Mouse (Mus musculus) c-Kit-negative CD71-positive TER-119-positive erythroid progenitor cells, embryonic 14.5 days (primary cell): Measurements from ENCODE around the gene Psmb11.

Experiments
- DNase-seq: peaks from one replicate; pipeline ENCODE4 v3.0.0-alpha.2; 2013; ENCODE audit warnings: low read depth, low spot score

The Psmb11 gene

DNA sequence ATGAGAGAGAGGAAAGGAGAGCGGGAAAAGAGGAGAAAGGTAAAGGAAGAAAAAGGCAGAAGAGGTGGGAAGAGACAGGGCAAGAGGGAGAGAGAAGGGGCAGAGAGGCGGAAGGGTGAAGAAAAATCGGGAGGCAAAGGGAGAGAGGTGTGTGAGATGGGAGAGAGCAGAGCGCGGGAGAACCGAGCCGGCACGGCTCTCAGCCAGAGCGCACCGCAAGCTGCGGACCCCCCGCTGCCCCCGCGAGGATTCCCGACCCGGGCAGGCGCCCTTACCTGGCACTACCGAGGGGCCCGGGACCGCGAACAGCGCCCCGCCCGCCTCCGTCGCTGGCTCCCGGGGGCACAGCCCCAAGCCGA, 19.7 kb downstream of the Psmb11 start, which contains the start of gene Gm17606:
Gm17606 (plus strand) TSS at position 7 of the 359 bp plus-strand sequence.
- DNase-seq: no peak

DNA sequence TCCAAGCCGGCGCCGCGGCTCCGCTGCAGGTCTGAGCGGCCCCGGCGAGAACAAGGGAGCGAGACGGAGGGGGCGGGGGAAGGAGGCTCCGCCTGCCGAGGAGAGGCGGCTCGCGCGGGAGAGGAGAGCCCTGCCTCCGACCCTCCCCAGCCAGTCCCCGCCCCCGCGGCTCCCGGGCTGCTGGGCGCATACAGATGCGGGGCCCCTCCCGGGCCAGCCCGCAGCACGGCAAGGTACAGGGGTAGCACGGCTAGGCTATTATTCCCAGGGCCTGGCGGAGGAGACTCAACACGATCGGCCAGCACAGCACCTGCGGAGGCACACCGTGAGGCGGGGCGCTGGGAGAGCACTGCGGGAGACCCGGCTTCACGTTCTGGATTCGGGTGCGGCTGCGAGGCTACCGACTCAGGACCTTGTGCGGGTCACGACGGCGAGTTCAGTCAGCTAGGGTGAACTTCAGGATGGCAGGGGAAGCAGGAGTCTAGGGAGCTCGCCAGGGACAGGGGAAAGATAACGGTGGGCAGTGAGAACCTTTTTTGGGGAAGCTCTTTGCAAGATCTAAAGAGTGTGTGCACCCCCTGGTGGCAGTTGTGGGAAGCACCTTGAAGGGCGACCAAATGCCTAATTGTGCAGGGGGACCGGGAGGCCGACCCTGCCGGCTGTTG, 20.2 kb downstream of the Psmb11 start, which contains the start of gene Cdh24:
Cdh24 (minus strand) TSS at position 60 of the 665 bp plus-strand sequence.
- DNase-seq: peak; percentile 72

- no peak for DNase-seq
Observed at GRCm38 (mm10) chr14:54642224-54642944, 21.2 kb downstream of the Psmb11 start.

DNA sequence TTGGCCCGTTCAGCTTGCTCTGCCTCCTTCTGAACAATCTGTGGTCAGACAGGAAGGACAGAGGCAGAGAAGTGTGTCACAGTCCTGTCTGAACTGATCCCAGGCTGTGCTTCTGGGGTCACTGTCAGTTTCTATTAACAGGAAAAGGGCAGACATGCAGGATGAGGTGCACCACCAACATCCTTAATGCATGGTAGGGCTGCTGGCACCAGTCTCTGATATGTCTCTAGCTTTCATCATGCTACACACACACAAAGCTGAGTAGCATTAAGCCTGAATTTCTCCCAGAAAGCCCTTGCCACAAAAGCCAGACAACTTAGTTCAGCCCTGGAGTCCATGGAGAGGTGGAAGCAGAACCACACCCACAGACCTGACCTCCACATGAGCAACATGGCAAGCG, 21.8 kb downstream of the Psmb11 start:
- DNase-seq: no peak

- DNase-seq: no peak
Observed at GRCm38 (mm10) chr14:54644294-54644693, 23.1 kb downstream of the Psmb11 start.

DNA sequence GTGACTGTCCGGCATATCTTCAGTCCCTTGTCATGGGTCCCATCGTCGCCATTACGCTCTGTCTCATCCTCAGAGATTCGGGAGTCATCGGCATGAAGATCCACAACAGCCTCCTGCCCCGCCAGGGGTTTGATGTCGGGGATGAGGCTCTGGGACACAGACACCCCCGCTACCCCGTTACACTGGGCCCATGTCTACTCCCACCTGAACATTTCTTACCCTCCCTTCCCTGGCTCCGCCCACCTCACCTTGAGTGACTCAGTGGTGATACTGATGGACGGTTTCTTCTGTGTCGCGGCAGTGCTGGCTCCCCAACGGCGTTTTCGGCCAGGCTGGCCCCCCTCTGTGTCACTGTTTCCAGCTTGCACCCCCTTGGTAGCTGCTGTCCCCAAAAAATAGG, 25.2 kb downstream of the Psmb11 start:
- DNase-seq: no peak

- no peak for DNase-seq
Observed at GRCm38 (mm10) chr14:54646898-54647636, 25.8 kb downstream of the Psmb11 start.

DNA sequence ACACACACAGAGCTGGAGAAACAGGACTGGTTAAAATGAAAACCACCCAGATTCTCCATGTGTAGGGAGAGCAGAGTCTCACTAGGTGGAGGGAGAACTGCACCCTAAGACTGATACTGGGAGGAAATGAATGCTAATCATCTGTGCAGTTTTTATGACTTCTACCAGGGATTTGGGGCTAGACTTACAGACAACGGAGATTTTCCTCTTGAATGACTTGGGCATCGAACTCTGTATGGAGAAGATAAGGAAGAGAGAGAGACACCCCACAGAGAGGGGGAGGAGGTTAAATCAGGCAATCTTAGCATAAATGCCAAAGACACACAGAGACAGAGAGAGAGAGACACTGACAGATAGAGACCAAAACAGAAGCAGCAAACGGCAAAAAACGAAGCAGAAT, 26.7 kb downstream of the Psmb11 start:
- DNase-seq: no peak

DNA sequence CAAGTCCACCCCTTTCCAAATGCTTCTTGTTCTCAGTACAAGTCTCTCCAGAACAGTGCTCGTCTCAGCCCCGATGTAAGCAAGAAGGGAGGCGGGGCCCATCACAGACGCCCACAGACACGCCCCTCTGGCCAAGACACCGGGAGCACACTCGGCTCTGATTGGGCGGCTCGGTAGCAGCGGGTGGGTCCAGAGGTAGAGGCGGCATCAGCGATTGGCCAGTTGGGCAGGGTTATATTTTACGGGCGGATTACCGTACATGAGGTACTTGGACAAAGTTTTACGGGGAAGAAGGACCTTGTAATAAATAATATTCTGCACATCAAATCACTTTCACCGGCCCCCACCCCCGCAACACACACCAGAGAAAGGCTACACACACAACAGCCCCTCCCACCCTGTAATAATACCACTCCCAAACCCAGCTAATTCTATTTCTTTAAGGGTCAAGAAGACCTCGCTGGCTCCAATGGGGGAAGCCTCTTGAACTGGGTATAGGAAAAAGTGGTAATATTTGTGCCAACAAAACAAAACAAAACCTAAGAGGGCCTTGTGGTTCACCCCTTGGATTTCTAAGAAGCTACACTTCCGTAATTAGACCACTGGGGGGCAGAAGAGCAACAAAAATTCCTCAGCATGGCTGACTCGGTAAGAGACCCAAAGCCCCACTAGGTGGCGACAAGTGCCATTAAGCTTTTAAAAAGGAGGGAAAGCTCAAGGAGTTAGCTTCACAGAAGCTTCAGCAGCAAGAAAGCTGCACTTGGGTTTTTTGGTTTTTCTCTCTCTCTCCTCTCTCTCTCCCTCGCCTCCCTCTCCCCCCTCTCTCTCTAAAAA, 29.6 kb downstream of the Psmb11 start:
- DNase-seq: peak; percentile 89

GRCm38 (mm10) chr14:54651556-54651955, 30.3 kb downstream of the Psmb11 start:
- no peak for DNase-seq

GRCm38 (mm10) chr14:54652787-54653186, 31.6 kb downstream of the Psmb11 start:
- no peak for DNase-seq

DNA sequence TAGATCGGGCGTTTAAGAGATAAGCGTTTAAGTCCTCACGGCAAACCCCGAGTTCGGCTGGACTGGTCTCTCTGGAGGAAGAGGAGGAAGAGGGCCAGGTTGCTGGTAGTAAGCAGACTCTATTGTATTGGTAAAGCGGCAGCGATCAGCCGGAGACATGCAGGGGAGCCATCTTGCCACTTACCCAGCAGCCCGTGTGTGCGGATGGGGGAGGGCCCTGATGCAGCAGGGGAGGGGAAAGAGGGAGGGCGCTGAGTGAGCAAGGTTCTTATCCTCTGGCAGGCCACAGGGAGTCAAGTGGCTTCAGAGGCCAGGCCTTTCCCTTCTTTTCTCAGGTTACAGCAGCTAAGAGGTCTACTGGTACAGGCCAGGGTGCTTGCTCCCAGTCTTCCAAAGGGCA, 32.3 kb downstream of the Psmb11 start:
- peak; percentile 68 for DNase-seq

GRCm38 (mm10) chr14:54660009-54660408, 38.8 kb downstream of the Psmb11 start:
- peak; percentile 60 for DNase-seq

GRCm38 (mm10) chr14:54664477-54665222, 43.4 kb downstream of the Psmb11 start:
- no peak for DNase-seq

- no peak for DNase-seq
Observed at GRCm38 (mm10) chr14:54669381-54669780, 48.1 kb downstream of the Psmb11 start.

DNA sequence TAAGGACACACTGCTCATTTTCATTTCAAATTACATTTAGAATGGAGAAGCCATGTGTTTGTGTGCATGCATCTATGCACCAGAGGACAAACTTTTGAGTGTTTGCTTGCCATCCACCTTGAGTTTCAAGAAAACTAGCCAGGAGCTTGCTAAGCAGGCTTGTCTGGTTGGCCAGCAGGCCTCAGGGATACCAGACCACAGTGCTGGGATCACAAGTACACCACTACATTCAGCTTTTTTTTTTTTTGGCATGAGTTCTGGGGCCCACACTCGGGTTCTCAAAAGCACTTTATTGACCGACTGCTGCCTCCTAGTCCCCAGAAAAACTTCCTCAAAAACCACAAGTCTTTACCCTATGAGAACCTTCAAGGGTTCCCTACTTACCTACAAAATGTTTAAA, 53.1 kb downstream of the Psmb11 start:
- DNase-seq: no peak

DNA sequence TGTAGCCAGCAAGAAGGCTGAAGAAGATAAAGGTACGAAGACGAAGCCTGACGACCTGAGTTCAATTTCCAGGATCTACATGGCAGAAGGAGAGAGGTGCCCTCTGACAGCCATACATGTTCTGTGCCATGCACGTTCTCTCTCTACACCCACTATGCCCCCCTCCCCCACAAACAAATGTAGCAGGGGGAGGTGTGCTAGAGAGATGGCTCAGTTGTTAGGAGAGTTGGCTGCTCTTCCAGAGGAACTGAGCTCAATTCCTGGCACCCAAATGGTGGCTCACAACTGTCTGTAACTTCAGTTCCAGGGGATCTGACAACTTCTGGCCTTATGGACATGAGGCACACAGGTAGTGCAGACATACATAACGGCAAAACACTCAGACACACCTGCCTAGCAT, 55.1 kb downstream of the Psmb11 start:
- DNase-seq: no peak

DNA sequence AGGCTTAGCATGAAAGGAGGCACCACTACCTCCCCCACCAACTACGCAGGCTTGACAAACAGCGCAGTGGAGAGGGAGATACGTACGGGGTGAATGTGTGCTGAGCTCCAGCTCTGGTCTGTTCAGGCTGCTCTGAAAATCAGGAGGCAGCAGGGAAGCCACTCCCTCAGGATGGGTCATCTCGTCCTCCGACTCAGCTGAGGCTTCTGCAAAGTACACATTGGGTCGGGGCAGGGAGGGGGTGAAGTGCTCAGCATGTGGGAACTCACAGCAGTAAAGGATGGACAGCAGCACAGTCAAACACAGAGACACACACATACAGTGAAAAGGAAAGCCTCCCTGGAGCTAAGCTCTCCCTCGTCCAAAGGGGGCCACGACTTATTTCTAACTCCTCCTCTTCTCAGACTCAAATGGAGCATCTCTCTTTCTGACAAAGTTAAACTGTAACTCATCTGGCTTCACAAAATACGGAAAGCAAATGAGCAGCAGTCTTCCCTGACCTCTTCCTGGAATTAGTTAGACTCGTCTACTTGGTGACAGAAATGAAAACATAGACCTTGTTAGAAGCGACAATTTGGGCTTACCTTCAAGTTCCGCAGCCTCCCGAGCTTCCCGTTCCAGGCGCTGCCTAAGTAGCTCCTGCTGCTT, 57.5 kb downstream of the Psmb11 start:
- DNase-seq: no peak
